Mouse (Mus musculus): ENCODE data around the gene Ica1.
A peak's percentile ranks its signal among the peaks of the same experiment; 100 is the strongest.

Gene Ica1

GRCm38 (mm10) chr6:8742449-8742848 is 35.8 kb downstream of the Ica1 start:
- DNase-seq (ENCODE audit: low read depth) = no peak

- no peak for DNase-seq (ENCODE audit: low read depth)
Observed at GRCm38 (mm10) chr6:8741659-8742058, 36.6 kb downstream of the Ica1 start.

- DNase-seq (ENCODE audit: low read depth) = no peak
Observed at GRCm38 (mm10) chr6:8740092-8740491, 38.2 kb downstream of the Ica1 start.

- peak; percentile 43 for DNase-seq (ENCODE audit: low read depth)
Observed at GRCm38 (mm10) chr6:8738396-8738795, 39.9 kb downstream of the Ica1 start.

GRCm38 (mm10) chr6:8736493-8736820 is 41.8 kb downstream of the Ica1 start:
- peak; percentile 8 for DNase-seq (ENCODE audit: low read depth)

- DNase-seq (ENCODE audit: low read depth) = peak; percentile 90
Observed at GRCm38 (mm10) chr6:8735657-8736492, 42.4 kb downstream of the Ica1 start.

GRCm38 (mm10) chr6:8735044-8735443 is 43.2 kb downstream of the Ica1 start:
- no peak for DNase-seq (ENCODE audit: low read depth)

GRCm38 (mm10) chr6:8732492-8732891 is 45.8 kb downstream of the Ica1 start:
- no peak for DNase-seq (ENCODE audit: low read depth)

- DNase-seq (ENCODE audit: low read depth) = no peak
Observed at GRCm38 (mm10) chr6:8731656-8732191, 46.6 kb downstream of the Ica1 start.

GRCm38 (mm10) chr6:8730433-8730832 is 47.9 kb downstream of the Ica1 start:
- no peak for DNase-seq (ENCODE audit: low read depth)

- DNase-seq (ENCODE audit: low read depth) = no peak
Observed at GRCm38 (mm10) chr6:8727806-8728205, 50.5 kb downstream of the Ica1 start.

- no peak for DNase-seq (ENCODE audit: low read depth)
Observed at GRCm38 (mm10) chr6:8725610-8726009, 52.7 kb downstream of the Ica1 start.

- DNase-seq (ENCODE audit: low read depth) = no peak
Observed at GRCm38 (mm10) chr6:8719692-8720091, 58.6 kb downstream of the Ica1 start.

GRCm38 (mm10) chr6:8717967-8718366 is 60.3 kb downstream of the Ica1 start:
- DNase-seq (ENCODE audit: low read depth) = no peak

- no peak for DNase-seq (ENCODE audit: low read depth)
Observed at GRCm38 (mm10) chr6:8716539-8716938, 61.7 kb downstream of the Ica1 start.

- DNase-seq (ENCODE audit: low read depth) = no peak
Observed at GRCm38 (mm10) chr6:8711246-8711645, 67.0 kb downstream of the Ica1 start.

GRCm38 (mm10) chr6:8694636-8695514 is 83.4 kb downstream of the Ica1 start:
- peak; percentile 72 for DNase-seq (ENCODE audit: low read depth)

- DNase-seq (ENCODE audit: low read depth) = no peak
Observed at GRCm38 (mm10) chr6:8693926-8694635, 84.2 kb downstream of the Ica1 start.

- DNase-seq (ENCODE audit: low read depth) = no peak
Observed at GRCm38 (mm10) chr6:8693141-8693881, 85.0 kb downstream of the Ica1 start.

GRCm38 (mm10) chr6:8691199-8691975 is 86.9 kb downstream of the Ica1 start:
- DNase-seq (ENCODE audit: low read depth) = no peak

- no peak for DNase-seq (ENCODE audit: low read depth)
Observed at GRCm38 (mm10) chr6:8690441-8690840, 87.8 kb downstream of the Ica1 start.
